Mouse (Mus musculus): ENCODE results near the gene Nt5e.
"Not testable (repeated sequence)": the region's sequence is repeated elsewhere in the genome, so short reads cannot be mapped to it uniquely, and the experiment has no call there.

Gene Nt5e

DNA sequence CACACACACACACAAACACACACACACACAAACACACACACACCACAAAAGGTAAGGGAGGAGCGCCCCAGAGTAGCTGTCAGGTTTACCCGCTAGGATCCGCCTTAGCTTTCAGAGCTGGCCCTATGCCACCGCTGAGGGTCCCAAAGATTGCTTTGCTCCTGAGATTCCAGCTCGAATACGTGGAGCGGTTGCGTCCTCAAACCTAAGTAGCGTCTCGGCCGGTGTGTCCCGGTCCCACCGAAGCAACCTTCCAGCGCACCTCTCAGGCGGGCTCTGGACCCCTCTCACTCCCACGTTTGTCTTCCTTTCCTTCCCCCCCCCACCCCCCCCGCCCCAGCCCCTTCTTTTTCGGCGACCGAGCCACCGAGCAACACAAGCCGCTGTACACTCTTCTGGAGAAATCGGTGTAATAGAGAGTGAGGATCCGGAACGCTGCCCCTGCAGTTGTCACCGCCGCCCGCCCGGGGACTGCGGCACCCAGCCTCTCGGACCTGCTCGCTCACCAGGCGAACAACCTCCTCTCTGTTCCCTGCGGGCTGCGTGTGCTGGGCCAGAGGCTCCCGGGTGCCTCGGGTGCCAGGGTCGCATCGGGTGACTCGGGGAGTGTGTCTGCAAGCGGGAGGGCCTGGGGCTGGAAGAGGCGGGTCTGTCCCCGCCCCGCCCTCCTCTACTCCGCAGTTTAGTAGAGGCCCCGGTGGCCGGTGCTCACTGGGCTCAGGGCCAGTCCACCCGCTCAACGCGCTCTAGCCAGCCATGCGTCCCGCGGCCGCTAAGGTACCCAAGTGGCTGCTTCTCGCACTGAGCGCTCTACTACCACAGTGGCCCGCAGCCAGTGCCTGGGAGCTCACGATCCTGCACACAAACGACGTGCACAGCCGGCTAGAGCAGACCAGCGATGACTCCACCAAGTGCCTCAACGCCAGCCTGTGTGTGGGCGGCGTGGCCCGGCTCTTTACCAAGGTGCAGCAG lies at the start of gene Nt5e:
Gene Nt5e (plus strand): TSS at position 268 of the 972 bp plus-strand sequence.
- DNase-seq (ENCODE audit: low read depth, low spot score): peak; percentile 83

- DNase-seq (ENCODE audit: low read depth, low spot score): no peak
These were observed 49.4 kb upstream of the Nt5e start for GRCm38 (mm10) chr9:88277588-88277987.

DNA sequence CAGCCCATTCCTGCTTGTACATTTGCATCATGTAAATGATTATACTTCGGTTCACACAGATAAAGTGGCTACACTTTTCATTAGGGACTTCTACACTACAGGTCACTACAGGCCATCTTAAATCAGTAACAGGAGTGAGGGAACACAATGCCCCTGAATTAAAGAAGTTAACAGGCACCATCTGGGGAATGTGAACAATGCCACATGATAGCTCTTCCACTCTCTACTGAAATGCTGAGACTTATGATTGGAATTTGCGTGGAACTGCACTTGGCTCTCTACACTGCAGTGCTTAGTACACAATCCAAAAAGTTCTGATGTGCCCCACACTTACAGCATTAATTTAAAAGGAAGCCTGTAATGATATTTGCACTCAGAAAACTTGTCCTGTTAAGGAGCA lies 47.3 kb upstream of the Nt5e start:
- DNase-seq (ENCODE audit: low read depth, low spot score): no peak

DNA sequence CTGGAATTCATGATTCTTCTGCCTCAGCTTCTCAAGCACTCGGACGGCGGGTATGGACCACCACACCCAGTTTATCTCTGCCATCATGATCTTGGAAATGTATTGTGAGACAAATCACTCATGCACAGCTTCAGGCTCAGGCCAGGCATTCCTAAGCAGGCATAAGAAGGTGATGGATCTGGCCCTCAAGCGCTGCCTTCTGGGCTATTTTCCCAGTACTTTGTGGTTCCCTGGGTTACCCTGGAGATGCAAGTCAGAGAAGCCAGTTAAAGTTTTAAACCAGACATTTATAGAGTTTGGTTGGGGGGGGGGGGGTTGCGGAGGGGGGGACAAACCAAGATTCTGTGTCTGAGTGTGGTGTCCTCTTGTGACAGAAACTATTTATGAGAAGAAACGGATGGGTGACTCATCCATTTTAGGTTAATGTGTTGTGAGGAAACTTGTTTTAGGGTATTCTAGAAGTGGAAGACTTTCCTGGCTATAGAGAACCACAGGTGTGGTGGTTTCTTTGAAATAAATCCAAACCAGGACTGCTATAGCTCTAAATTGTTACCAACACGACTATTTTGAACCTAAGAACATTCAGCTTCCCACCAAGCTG lies 37.3 kb upstream of the Nt5e start:
- DNase-seq (ENCODE audit: low read depth, low spot score): no peak

DNA sequence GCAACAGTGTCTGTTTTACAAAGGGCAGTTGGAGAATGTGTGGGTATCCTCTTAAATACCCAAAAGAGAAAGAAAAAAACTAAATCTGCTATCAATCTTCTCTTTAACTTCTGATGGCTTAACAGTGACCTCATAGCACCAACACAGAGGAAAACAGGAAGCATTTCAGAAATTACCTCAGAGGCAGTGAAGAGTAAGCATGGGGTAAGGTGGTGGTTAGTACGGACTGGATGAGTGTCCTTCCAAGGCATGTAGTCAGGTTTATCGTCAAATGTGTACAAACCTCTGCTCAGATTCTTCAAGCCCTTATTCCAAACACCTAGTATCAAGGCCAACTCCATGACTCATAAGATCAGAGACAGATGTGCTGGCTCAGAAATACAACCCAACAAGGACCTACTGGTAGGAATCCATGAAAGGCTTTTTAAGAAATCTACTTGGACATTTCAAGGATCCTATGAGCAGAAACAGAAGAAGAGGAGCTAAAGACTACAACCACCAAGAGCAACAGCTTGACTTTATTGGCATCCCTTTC lies 34.1 kb upstream of the Nt5e start:
- DNase-seq (ENCODE audit: low read depth, low spot score): no peak

DNA sequence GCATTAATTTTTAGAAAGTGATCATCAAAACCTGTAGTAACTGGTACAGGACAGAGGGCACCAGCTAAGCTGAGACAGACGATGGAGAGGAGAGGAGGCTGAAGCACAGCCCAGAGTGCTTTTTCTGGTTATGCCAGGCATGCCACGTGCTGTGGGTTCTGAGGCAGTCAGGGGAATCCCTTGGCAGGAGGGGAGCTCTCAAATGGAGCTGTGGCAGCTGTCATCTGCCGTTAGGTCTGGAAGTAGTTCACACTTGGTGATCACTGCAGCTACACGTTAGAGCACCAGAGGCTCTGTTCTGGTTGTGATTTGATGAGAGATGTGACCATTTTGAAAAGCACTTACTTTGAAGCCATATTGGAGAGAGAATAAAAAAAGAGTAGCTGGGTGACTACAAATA lies 31.2 kb upstream of the Nt5e start:
- no peak for DNase-seq (ENCODE audit: low read depth, low spot score)

DNA sequence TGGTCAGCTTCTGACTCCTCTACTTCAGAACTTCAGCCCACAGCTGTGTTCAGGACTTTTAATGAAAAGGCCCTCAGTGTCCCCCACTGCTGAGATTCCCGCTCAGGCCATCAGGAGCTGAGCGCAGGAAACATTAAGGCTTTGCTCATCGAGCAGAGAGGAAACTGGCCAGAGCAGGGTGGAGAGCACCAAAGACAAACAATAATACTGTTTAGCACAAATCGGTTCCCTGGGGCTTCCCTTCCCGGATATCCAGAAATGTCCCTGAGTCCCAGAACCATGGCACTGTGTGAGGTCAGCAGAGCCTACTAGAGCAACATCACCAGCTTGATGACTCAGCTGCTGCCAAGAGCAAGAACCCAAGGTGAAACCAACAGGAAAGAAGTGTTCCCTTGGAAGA lies 30.7 kb upstream of the Nt5e start:
- DNase-seq (ENCODE audit: low read depth, low spot score): no peak

DNA sequence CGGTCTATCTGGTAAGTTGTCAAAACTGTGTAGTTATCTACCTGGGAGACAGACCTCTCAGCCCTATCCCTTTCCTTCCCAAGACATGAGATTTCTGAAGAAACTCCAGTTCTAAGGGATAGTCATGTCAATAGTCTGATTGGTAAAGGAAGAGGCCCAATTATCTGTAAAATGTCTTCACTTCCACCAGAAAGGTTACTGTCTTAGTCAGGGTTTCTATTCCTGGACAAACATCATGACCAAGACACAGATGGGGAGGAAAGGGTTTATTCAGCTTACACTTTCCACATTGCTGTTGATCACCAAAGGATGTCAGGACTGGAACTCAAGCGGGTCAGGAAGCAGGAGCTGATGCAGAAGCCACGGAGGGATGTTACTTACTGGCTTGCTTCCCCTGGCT lies 29.8 kb upstream of the Nt5e start:
- not testable (repeated sequence) for DNase-seq (ENCODE audit: low read depth, low spot score)

DNA sequence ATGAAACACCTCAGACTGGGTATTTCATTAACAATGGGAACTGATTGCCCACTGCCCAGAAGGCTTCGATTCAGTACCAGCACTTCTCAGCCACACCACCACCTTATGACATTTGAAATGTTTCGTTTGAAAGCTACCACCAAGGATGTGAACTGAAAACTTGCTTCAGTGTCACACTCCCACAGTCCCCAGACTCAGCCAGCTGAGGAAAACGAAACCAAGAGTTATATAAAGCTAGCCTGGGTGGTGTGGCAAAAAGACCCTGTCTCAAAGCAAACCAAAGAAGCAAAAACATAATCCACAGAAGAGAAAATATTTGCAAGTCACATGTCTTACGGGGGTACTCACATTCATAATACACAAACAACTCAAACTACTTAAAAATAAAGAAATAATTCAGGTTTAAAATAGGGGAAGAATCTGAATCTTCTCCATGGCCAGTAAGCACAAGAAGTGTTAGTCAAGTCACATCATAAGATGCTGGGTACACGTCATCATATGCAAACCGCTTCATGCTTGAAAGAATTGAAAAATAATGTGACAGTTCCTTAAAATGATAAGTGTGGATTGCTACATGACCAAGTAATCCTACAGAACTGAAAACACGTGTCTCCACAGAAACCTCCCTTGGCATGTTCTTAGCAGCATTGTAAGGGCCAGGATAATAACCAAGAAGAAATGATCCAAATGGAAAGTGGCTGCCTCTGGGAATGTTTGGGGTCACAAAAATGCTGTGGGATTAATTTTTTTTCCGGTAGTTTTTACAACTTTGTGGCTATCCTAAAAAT lies 28.9 kb upstream of the Nt5e start:
- DNase-seq (ENCODE audit: low read depth, low spot score): no peak

DNA sequence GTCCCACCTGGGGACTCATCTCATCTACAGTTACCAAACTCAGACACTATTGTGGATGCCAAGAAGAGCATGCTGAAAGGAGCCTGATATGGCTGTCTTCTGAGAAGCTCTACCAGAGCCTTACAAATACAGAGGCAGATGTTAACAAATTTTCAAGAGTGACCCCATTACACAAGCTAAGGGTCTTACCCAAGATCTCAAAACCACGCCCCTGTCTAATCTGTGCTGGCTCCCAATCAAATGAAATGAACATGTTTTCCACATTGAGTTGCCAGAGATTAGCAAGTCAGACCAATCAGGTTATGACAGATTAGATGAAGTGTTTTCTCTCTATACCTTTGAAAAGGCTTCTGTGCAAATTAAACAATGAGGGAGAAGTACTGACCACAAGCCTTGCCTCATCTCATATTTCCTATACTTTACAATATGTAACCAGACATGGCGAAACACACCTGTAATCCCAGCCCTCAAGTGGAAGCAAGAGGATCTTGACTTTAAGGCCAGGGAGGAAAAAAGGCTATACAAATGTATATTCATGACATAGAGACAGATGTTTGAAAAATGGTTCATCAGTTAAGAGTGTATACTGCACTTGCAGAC lies 19.9 kb upstream of the Nt5e start:
- DNase-seq (ENCODE audit: low read depth, low spot score): no peak

- no peak for DNase-seq (ENCODE audit: low read depth, low spot score)
These were observed 17.9 kb upstream of the Nt5e start for GRCm38 (mm10) chr9:88309127-88309526.

DNA sequence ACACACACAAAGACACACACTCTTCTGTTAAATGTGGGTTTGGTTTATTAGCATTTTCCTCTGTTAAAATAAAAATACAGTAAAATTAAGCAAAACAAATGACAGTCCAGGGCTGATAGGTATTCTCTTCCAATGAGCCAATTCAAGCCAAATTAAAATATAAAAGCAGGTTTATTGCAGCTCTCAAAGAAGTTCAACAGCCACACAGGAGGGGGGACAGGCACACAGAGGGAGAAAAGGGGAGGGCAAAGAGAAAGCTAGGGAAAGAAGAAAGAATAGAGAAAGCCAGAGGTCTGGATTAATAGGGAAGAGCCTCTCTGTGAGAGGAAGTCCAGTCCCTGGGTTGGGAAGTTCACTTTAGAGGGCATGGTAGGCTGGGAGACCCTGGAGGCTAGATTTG lies 7.8 kb upstream of the Nt5e start:
- peak; percentile 90 for DNase-seq (ENCODE audit: low read depth, low spot score)

DNA sequence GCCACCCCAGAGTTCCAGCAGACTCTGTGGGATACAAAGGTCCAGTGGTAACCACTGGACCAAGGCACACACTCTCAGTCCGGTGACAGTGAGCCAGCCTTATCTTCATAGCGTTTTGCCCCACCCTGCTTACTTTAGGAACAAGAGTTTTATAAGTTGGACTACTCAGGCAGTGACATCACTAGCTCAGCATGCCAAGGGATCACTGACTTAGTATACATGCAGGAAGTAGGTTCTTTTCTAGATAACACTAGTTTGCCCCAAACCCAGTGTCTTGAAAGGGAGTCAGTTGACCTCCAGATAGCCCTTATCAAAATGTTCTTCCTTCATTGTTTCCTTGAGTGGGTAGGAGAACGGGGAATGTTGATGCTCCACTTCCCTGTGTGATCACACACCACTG lies 2.4 kb upstream of the Nt5e start:
- no peak for DNase-seq (ENCODE audit: low read depth, low spot score)

- no peak for DNase-seq (ENCODE audit: low read depth, low spot score)
These were observed 1.7 kb downstream of the Nt5e start for GRCm38 (mm10) chr9:88328666-88329065.

DNA sequence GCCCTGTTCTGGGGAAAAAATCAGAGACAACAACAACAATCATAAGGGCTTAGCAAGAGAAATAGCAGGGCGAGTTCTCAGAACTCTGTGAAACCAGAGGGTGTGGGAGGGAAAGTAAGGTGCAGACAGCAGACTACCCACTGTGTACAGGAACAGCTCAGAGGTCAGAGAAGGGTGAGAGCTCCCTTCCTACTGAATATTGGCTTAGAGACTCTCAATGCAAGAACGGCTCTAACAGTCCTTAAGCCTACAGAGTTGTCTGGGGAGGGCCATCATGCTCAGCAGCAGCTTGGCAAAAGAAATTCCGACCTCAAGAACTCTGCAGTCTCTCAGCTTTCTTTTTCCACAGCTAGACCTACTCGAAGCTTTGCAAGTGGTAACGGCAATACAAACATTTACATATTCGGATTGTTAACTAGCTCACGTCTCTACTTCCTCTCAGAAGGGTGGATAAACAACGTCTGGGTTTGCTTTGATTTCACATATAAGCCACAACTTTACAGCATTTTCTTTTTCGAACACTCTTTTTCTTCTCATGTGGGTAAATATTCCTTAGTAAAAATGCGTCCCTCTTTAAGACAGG lies 2.3 kb downstream of the Nt5e start:
- DNase-seq (ENCODE audit: low read depth, low spot score): peak; percentile 57

DNA sequence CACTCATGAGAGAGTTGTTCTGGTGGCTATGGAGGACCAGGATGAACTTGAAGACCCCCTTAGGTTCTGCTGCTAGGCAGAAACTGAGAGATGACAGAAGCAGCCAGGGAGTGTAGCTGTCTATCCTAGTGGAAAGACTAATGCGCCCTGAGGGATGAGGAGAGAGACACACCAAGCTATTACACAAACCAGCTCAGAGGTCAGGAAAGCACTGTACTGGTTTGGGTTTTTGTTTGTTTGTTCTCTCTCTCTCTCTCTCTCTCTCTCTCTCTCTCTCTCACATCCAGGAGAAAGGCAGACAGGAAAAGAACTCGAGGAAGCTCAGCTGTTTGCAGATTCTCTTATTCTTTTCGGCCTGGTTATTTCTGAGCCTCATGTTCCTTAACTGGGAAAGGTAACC lies 3.3 kb downstream of the Nt5e start:
- no peak for DNase-seq (ENCODE audit: low read depth, low spot score)

DNA sequence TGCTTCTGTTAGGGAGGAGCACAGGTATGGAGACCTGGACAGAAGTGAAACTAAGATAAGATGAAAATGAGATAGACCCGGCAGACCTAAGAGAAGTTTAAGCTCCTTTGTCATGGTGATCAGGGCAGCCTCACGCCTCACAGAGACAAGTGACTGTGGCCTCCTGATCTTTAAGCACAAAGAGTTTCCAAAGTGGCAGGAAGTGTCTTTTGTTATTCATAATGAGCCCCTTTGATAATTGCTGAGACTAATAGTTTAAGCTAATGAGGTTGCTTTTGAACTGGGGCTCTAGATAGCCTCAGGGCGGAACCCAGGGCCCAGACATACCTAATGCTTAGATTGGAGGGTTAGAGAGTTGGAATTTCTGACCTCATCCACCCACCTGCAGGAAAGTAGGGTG lies 5.5 kb downstream of the Nt5e start:
- DNase-seq (ENCODE audit: low read depth, low spot score): peak; percentile 98

- DNase-seq (ENCODE audit: low read depth, low spot score): no peak
These were observed 8.8 kb downstream of the Nt5e start for GRCm38 (mm10) chr9:88335839-88336238.

DNA sequence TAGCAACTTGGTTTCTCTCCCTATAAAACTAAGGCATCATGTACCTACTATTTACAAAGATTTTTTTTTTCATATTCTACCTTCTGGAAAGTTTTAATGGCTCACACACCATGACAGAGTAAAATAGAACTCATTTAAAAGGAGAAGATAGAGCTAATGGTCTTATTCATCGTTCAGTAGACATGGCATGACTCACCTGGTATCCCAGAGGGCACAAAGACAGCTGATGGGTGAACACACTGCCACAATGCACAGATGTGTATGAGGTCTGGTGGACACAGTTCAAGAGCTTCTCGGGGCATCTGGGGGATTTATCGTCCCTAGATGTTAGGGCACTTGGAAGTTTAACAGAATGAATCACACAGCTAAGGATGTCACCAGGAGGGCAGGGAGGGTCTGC lies 13.8 kb downstream of the Nt5e start:
- no peak for DNase-seq (ENCODE audit: low read depth, low spot score)

DNA sequence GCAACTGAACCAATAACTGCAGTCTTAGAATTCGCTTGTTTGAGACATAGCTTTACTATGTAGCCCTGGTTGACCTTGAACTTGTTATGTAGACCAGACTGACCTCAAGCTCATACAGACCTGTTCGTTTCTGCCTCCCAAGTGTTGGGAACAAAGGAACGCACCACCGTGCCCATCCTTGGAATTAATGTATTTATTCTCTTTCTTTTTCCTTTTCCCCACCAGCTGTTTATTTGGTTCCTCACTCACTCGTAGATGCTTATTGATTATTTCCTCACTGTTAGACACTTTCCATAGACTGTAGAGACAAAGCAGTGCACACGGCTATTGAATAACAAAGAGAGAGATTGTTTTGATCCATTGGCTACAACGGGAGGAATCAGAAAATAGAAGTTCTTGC lies 15.2 kb downstream of the Nt5e start:
- peak; percentile 56 for DNase-seq (ENCODE audit: low read depth, low spot score)

GRCm38 (mm10) chr9:88342701-88343100 lies 15.7 kb downstream of the Nt5e start:
- DNase-seq (ENCODE audit: low read depth, low spot score): no peak
